Mouse (Mus musculus) CH12.LX (cell line): ENCODE measurements around the gene 2810408A11Rik. TPM values are rescaled to one million over a fixed set of nuclear protein-coding genes. Genes with fewer than 3 reads are reported as not detected.
A peak's percentile ranks its signal among the peaks of the same experiment; 100 is the strongest.

Experiments
- DNase-seq: peaks from one replicate; pipeline ENCODE4 v3.0.0-alpha.2; 2013; ENCODE audit errors: extremely low read depth
- H3K27ac ChIP-seq: 2 replicates; pipeline ENCODE4 v1.5.1; 2012; ENCODE audit warnings: low read depth, mild to moderate bottlenecking, control low read depth, moderate library complexity; ENCODE audit not compliant: insufficient read depth
- H3K27me3 ChIP-seq: replicated peaks from 2 replicates; pipeline ENCODE3; 2012; ENCODE audit warnings: inconsistent platforms
- H3K36me3 ChIP-seq, 2 experiments: replicated peaks in 1 of 2; 2 replicates each; pipeline versions ENCODE3 to v1.6.1; 2012; ENCODE audit warnings: inconsistent platforms in 1 of 2, low read length in 1 of 2, mild to moderate bottlenecking in 1 of 2, mixed read lengths in 1 of 2, moderate library complexity in 1 of 2; ENCODE audit not compliant: control insufficient read depth in 1 of 2, insufficient read depth in 1 of 2
- H3K4me1 ChIP-seq, 2 experiments: 2 replicates each; pipeline ENCODE4 v1.6.1; 2012; ENCODE audit warnings: inconsistent platforms in 1 of 2, moderate library complexity in 1 of 2; ENCODE audit not compliant: insufficient read depth in 2 of 2, control insufficient read depth in 1 of 2
- H3K4me2 ChIP-seq: 2 replicates; pipeline ENCODE4 v1.6.1; 2012; ENCODE audit warnings: low read depth, mild to moderate bottlenecking, control low read depth; ENCODE audit not compliant: poor library complexity, insufficient read depth, severe bottlenecking
- H3K4me3 ChIP-seq, 3 experiments: fragments of 150-350 bp in 1 of 3; sonication (generic) in 1 of 3; replicated peaks in 1 of 3; 2 replicates each; pipeline versions ENCODE3 to v1.5.1; 2011 to 2012; ENCODE audit warnings: low read depth in 2 of 3, low read length in 2 of 3, mild to moderate bottlenecking in 2 of 3, moderate library complexity in 2 of 3, control low read depth in 1 of 3, improper control_type of control experiment in 1 of 3, inconsistent platforms in 1 of 3, mixed read lengths in 1 of 3; ENCODE audit not compliant: poor library complexity in 1 of 3
- H3K79me2 ChIP-seq: replicated peaks from 2 replicates; pipeline ENCODE4 v1.6.1; 2012; ENCODE audit warnings: mild to moderate bottlenecking, moderate library complexity; ENCODE audit not compliant: control insufficient read depth, poor library complexity, insufficient read depth, severe bottlenecking; ENCODE audit errors: extremely low read depth
- H3K9ac ChIP-seq: 2 replicates; pipeline ENCODE4 v1.6.1; 2012; ENCODE audit warnings: low read depth, mild to moderate bottlenecking, control low read depth, moderate library complexity; ENCODE audit not compliant: insufficient read depth
- H3K9me3 ChIP-seq: replicated peaks from 2 replicates; pipeline ENCODE3; 2012; ENCODE audit warnings: low read length, inconsistent platforms, mixed read lengths
- BHLHE40 ChIP-seq: IDR thresholded peaks from 2 replicates; pipeline ENCODE4 v1.6.1; 2011; ENCODE audit warnings: mild to moderate bottlenecking, low read depth, low read length, improper control_type of control experiment
- CHD1 ChIP-seq: IDR thresholded peaks from 2 replicates; pipeline ENCODE4 v1.6.1; 2012; ENCODE audit warnings: low read depth, low read length, improper control_type of control experiment, inconsistent platforms
- CHD2 ChIP-seq: IDR thresholded peaks from 2 replicates; pipeline ENCODE4 v1.6.1; 2011; ENCODE audit warnings: low read length, improper control_type of control experiment
- E2F4 ChIP-seq: IDR thresholded peaks from 2 replicates; pipeline ENCODE4 v1.6.1; 2011; ENCODE audit warnings: low read depth, low read length, improper control_type of control experiment; ENCODE audit not compliant: insufficient replicate concordance
- ETS1 ChIP-seq: conservative IDR thresholded peaks from 2 replicates; pipeline ENCODE4 v1.6.1; 2012; ENCODE audit warnings: low read depth, mild to moderate bottlenecking, inconsistent platforms, low read length, improper control_type of control experiment, moderate library complexity
- GABPA ChIP-seq: IDR thresholded peaks from 2 replicates; pipeline ENCODE4 v1.6.1; 2012; ENCODE audit warnings: low read depth, low read length, improper control_type of control experiment, inconsistent platforms; ENCODE audit not compliant: insufficient replicate concordance
- HCFC1 ChIP-seq: IDR thresholded peaks from 2 replicates; pipeline ENCODE4 v1.6.1; 2012; ENCODE audit warnings: low read depth, mild to moderate bottlenecking, inconsistent platforms, low read length, improper control_type of control experiment
- IRF4 ChIP-seq: IDR thresholded peaks from 2 replicates; pipeline ENCODE4 v1.6.1; 2014; ENCODE audit warnings: low read depth, mild to moderate bottlenecking, inconsistent platforms, low read length, improper control_type of control experiment
- JUN ChIP-seq: IDR thresholded peaks from 2 replicates; pipeline ENCODE4 v1.6.1; 2011; ENCODE audit warnings: low read depth, mild to moderate bottlenecking, low read length, improper control_type of control experiment, moderate library complexity; ENCODE audit not compliant: insufficient read depth
- KAT2A ChIP-seq: IDR thresholded peaks from 2 replicates; pipeline ENCODE4 v1.6.1; 2012; ENCODE audit warnings: low read length, improper control_type of control experiment, inconsistent platforms; ENCODE audit not compliant: insufficient replicate concordance
- MAX ChIP-seq: IDR thresholded peaks from 2 replicates; pipeline ENCODE4 v1.6.1; 2011; ENCODE audit warnings: low read length, improper control_type of control experiment
- MAZ ChIP-seq: IDR thresholded peaks from 2 replicates; pipeline ENCODE4 v1.6.1; 2012; ENCODE audit warnings: low read depth, mild to moderate bottlenecking, inconsistent platforms, low read length, improper control_type of control experiment, moderate library complexity
- MEF2A ChIP-seq: IDR thresholded peaks from 2 replicates; pipeline ENCODE4 v1.6.1; 2014; ENCODE audit warnings: low read depth, mild to moderate bottlenecking, inconsistent platforms, low read length, improper control_type of control experiment, borderline replicate concordance
- MXI1 ChIP-seq: IDR thresholded peaks from 2 replicates; pipeline ENCODE4 v1.6.1; 2011; ENCODE audit warnings: mild to moderate bottlenecking, low read depth, low read length, improper control_type of control experiment
- MYC ChIP-seq: IDR thresholded peaks from 2 replicates; pipeline ENCODE4 v1.6.1; 2011; ENCODE audit warnings: low read depth, mild to moderate bottlenecking, improper control_type of control experiment, low read length
- NRF1 ChIP-seq: IDR thresholded peaks from 2 replicates; pipeline ENCODE4 v1.6.1; 2014; ENCODE audit warnings: low read depth, mild to moderate bottlenecking, inconsistent platforms, low read length, improper control_type of control experiment, moderate library complexity
- PAX5 ChIP-seq: IDR thresholded peaks from 2 replicates; pipeline ENCODE4 v1.6.1; 2012; ENCODE audit warnings: low read length, inconsistent platforms, mixed read lengths
- POLR2AphosphoS2 ChIP-seq: IDR thresholded peaks from 2 replicates; pipeline ENCODE4 v1.6.1; 2011; ENCODE audit warnings: low read depth, low read length, improper control_type of control experiment
- RCOR1 ChIP-seq: conservative IDR thresholded peaks from 2 replicates; pipeline ENCODE4 v1.6.1; 2012; ENCODE audit warnings: low read depth, mild to moderate bottlenecking, inconsistent platforms, low read length, improper control_type of control experiment
- UBTF ChIP-seq: IDR thresholded peaks from 2 replicates; pipeline ENCODE4 v1.6.1; 2012; ENCODE audit warnings: low read depth, mild to moderate bottlenecking, inconsistent platforms, low read length, improper control_type of control experiment, moderate library complexity
- USF1 ChIP-seq: IDR thresholded peaks from 2 replicates; pipeline ENCODE4 v1.6.1; 2014; ENCODE audit warnings: low read depth, mild to moderate bottlenecking, inconsistent platforms, low read length, improper control_type of control experiment
- USF2 ChIP-seq: conservative IDR thresholded peaks from 2 replicates; pipeline ENCODE4 v1.6.1; 2011; ENCODE audit warnings: low read depth, low read length, improper control_type of control experiment
- ZC3H11A ChIP-seq: IDR thresholded peaks from 2 replicates; pipeline ENCODE4 v1.6.1; 2012; ENCODE audit warnings: low read depth, mild to moderate bottlenecking, inconsistent platforms, low read length, improper control_type of control experiment
- ZKSCAN1 ChIP-seq: IDR thresholded peaks from 2 replicates; pipeline ENCODE4 v1.6.1; 2012; ENCODE audit warnings: low read depth, inconsistent platforms, low read length, improper control_type of control experiment, borderline replicate concordance
- ZMIZ1 ChIP-seq: IDR thresholded peaks from 2 replicates; pipeline ENCODE4 v1.6.1; 2012; ENCODE audit warnings: low read depth, mild to moderate bottlenecking, inconsistent platforms, low read length, improper control_type of control experiment
- ZNF384 ChIP-seq: IDR thresholded peaks from 2 replicates; pipeline ENCODE4 v1.6.1; 2012; ENCODE audit warnings: low read depth, low read length, improper control_type of control experiment, inconsistent platforms
- dilution Hi-C: fragments of 300-500 bp; cut with MboI; formaldehyde crosslinking; loops from 2 replicates; pipeline ENCODE4 v1.14.3; 2020; ENCODE audit warnings: low sequenced_read_pairs; ENCODE audit not compliant: extremely low pct_unique_long_range_greater_than_20kb, extremely low pct_ligation_motif_present
- in situ Hi-C: fragments of 300-500 bp; cut with MboI; formaldehyde crosslinking; loops from 3 replicates; pipeline ENCODE4 v1.14.3; 2019; ENCODE audit warnings: low sequenced_read_pairs, low pct_ligation_motif_present, low pct_unique_long_range_greater_than_20kb, mixed read lengths
- polyA plus RNA-seq: library from polyadenylated mRNA; unstranded; fragments of >175 nt; gene quantifications from 2 replicates; pipeline ENCODE4 v1.2.1, GENCODE M21; 2012; ENCODE audit warnings: low read depth; ENCODE audit not compliant: insufficient read length
- total RNA-seq, 2 experiments: library from RNA; depleted of rRNA; stranded (reverse); fragments of 300-350 nt in 1 of 2; fragments of >200 nt in 1 of 2; gene quantifications; 2 replicates each; pipeline ENCODE4 v1.2.3; 2012 to 2014

The 2810408A11Rik gene
- total and polyA plus RNA-seq, 3 experiments = 0.33 to 0.86 (median 0.59) TPM

DNA sequence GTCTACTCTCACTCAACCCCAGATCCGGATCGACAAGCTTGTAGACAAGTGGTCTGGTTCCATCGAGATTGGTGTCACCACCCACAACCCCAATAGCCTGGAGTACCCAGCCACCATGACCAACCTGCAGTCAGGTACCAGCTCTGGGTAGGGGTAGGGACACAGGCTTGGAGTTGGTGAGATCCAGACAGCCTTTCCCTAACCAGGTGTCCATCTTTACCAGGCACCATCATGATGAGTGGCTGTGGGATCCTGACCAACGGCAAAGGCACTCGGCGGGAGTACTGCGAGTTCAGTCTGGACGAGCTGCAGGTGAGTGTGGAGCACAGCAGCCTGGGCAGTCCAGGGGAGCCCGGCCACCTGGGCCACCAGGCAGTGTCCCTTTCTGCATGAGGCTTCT lies 3.5 kb upstream of the 2810408A11Rik start:
- Histone ChIP-seq H3K4me3 (no peak overlapping the region), H3K4me2 (no peak overlapping the region), H3K9me3 (no peaks in the 10 kb centered on the region)
- DNase-seq = no peak
- in situ Hi-C loops = no loop called here
- TF ChIP-seq MAZ (no peak), JUN (no peak), HCFC1 (no peak), ZNF384 (no peak), MAX (no peak), POLR2AphosphoS2 (no peak), IRF4 (no peak), ZC3H11A (no peak), USF1 (no peak)
- TF ChIP-seq, all 38 proteins: peak for 0
- Histone ChIP-seq H3K36me3 (peaks cover 58 to 61% of the 10 kb centered on the region in 2 experiments), H3K79me2 (peaks cover 10% of the 10 kb centered on the region), H3K27ac (no peak overlapping the region), H3K4me1 (peaks cover 7 to 21% of the 10 kb centered on the region in 2 experiments), H3K27me3 (no peaks in the 10 kb centered on the region), H3K9ac (no peak overlapping the region)
- dilution Hi-C loops = no loop called here

DNA sequence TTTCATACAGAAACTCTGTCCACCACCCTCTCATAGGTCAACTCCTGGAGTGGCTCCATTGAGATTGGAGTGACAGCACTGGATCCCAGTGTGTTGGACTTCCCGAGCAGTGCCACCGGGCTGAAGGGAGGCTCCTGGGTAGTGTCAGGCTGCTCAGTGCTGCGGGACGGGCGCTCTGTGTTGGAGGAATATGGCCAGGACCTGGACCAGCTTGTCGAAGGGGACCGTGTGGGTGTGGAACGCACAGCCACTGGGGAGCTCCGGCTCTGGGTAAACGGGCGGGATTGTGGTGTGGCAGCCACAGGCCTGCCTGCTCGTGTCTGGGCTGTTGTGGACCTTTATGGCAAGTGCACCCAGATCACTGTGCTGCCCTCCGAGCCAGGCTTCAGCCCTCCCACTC lies 2.2 kb upstream of the 2810408A11Rik start:
- peaks cover 10% of the 10 kb centered on the region for H3K79me2 ChIP-seq
- TF ChIP-seq ETS1 (no peak), ZMIZ1 (no peak), CHD2 (no peak), MXI1 (no peak), BHLHE40 (no peak), USF2 (no peak), CHD1 (no peak), PAX5 (no peak), ZKSCAN1 (no peak), ZC3H11A (no peak), KAT2A (no peak), GABPA (no peak), NRF1 (no peak), UBTF (no peak), MYC (no peak), RCOR1 (no peak), E2F4 (no peak), USF1 (no peak), MEF2A (no peak)
- in situ Hi-C loops (no loop called here), dilution Hi-C loops (no loop called here)
- H3K9me3 ChIP-seq = no peaks in the 10 kb centered on the region
- H3K36me3 ChIP-seq = peaks cover 45 to 48% of the 10 kb centered on the region in 2 experiments
- H3K9ac ChIP-seq = no peak overlapping the region
- peak overlapping the region in 1 of 3 experiments; percentile 82 for H3K4me3 ChIP-seq
- no peak for DNase-seq
- no peaks in the 10 kb centered on the region for H3K27me3 ChIP-seq
- no peak overlapping the region for H3K27ac ChIP-seq
- peak overlapping the region; percentile 89 for H3K4me2 ChIP-seq
- H3K4me1 ChIP-seq = peaks cover 7 to 29% of the 10 kb centered on the region in 2 experiments
